Mouse (Mus musculus) brain, adult 2 months (tissue): Measurements from ENCODE around the gene Sec1.
"Not testable (repeated sequence)": the region's sequence is repeated elsewhere in the genome, so short reads cannot be mapped to it uniquely, and the experiment has no call there.

Experiments
- DNase-seq: peaks from one replicate; pipeline ENCODE4 v3.0.0; 2011; ENCODE audit warnings: low read depth, low spot score

The Sec1 gene

DNA sequence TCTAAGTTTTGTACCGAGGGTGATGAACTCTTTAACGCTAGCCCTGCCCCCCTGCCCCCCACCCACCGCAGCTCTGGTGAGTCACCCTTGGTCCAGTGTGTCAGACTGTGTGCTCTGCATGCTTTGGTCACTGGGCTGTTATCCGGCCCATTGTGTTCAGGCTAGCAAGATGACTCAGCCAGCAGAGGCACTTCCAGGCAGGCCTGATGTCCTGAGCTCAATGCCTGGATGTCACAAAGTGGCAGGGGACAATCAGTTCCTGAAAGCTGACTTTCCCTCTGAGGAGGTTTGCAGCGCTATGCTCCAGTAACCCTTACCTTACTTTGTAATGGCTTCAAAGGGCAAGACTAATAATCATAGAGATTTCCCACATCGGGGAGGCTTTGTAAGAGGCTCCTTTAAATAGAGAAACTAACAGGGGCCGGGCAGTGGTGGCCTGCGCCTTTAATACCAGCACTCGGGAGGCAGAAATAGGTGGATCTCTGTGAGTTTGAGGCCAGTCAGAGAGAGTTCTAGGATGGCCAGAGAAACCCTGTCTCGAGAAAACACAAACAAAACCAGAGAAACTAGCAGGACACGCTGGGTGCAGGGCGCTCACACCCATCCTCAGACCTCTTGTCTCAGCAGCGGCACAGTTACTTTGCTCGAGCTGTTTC, 14.1 kb downstream of the Sec1 start:
- peak; percentile 63 for DNase-seq

DNA sequence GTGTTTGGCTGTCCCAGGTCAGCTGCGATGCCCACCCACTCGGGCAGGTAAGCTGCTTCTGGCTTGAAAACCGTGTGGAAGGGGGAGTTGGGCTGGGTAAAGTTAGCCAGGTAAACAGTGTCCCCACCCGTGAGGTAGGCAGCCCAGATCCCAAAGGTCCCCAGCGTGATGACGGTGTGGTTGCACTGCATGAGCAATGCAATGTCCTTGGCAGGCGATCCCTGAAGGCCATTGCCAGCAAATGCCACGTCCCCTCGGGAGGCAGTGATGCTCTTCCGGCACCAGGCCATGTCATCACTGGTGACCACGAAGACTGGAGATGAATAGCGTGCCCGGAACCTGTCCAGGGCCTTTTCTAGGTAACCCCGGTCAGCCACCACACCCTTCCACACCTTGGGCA, 15.7 kb downstream of the Sec1 start:
- DNase-seq, result no peak

DNA sequence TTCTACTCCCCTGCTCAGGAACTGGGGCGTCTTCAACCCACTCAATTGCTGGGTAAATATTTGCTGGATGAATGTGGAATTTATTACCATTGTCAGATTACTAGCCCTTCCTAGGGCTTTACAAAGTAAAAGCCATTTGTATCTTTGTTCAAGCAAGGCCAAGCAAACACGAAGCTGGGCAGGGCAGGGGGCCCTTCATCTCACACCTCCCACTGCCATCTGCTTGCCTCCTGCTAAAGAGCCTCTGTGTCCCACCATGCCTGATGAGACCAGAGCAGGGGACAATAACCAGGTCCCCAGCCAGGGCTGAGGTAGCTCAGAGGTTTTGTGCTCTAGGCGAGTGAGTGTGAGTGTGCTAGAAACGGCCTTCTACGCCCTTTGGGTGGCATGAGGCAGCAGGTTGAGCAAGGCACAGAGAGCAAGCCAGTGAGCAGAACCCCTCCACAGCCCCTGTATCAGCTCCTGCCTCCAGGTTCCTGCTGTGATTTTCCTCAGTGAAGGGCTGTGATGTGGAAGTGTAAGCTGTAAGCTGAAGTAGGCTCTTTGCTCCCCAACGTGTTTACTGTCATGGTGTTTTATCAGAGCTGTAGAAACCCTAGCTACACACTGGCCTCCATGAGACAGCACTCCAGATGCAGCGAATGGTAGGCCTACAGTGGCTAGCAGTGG, 16.4 kb downstream of the Sec1 start:
- DNase-seq, result no peak

DNA sequence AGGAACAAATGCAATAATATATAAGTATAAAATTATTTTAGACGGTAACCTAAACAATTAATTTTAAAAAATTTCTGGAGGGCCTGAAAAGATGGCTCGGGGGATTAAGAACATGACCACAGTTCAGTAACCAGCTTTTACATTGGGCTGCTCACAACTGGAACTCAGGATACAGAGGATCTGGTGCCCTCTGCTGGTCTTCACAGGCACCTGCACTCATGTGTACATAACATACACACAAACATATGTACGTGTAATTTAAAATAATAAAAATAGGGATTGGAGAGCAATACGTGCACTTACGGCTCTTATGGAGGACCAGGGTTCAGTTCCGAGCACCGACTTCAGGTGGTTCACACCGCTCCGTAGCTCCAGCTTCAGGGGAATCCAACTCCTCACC, 25.3 kb downstream of the Sec1 start:
- DNase-seq, result no peak

DNA sequence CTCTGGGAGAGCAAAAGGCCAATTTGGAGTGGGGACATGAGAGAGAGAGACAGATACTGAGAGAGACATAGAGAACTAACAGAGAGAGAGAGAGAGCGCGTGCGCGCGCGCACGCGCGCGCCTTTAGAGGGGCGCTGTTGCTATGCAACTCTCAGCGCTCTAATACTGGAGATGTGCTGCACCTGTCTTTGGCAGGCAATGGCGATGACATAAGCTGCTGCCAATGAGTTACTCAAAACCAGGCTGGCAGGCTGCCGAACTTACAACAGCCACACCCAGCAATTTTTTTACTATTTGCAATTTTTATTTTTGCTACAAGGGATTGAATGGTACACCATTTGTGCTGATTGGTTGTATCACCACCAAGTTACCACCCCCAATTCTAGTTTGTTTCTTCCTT, 26.4 kb downstream of the Sec1 start:
- peak; percentile 67 for DNase-seq

DNA sequence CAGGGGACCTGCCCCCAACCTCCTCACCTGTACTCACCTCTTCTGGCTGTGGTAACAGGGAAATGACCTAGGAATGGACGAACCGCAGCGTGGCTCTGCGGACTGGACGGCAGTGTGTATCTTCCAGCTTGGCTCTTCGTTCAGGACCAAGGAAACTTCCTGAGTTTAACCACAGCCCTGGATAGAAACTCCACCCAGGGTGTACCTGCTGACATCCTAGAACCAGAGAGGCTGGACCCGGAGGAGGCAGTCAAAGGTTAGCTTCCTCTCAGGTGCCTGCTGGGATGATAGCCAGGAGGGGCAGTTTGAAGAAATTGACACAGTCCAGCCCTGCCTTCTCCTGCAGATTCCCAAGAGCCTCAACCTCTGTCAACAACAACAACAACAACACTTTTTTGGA, 28.0 kb downstream of the Sec1 start, which contains the start of gene Fut2:
TSS of gene Fut2 (minus strand) at position 234 of the 400 bp plus-strand sequence.
- DNase-seq, result no peak

DNA sequence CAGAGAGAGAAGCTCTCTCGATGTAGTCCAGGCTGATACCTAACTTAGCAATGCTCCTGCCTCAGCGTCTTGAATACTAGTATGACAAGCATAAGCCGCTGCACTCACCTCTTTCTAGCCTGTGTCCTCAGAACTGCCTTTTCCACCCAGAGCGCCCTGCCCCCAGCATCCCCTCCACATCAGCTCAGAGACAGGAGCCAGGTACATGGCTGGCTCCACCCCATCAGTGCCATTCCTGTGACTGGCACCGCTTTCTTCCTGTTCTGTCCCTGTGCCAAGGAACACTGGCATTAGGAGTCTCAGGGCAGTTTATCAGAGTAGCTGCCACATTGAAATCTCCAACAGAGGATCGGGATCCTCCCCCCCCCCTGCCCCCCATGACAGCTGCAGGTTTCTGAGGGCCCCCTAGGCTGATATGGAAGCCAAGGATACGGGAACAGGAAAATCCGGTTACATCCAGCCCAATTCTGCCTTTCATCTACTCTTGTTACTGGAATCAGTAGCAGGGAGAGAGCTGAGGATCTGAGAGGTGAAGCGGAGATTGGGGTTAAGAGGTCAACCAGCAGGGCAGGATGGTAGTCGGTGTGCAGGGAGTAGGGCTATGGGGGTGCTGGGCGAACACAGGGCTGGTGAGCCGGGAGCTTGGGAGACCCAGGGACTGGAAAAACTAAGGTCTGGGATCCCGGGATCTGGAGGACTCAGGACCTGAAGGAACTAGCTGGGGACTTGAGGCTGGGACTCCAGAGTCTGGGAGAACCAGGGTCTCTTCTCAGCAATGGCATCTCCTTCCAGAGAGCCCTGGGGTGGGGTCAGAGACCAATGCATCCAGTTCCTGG, 28.7 kb downstream of the Sec1 start:
- no peak for DNase-seq

DNA sequence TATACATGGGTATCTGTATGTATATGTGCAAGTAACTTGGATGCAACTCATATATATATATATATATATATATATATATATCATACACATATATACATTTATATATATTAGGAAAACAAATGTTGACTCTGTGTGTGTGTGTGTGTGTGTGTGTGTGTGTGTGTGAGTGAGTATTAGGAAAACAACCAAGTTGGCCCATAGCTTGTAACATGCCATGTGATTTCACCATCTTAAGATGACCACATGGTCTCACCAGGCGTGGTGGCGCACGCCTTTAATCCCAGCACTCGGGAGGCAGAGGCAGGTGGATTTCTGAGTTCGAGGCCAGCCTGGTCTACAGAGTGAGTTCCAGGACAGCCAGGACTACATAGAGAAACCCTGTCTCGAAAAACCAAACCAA, 32.5 kb downstream of the Sec1 start:
- not testable (repeated sequence) for DNase-seq

DNA sequence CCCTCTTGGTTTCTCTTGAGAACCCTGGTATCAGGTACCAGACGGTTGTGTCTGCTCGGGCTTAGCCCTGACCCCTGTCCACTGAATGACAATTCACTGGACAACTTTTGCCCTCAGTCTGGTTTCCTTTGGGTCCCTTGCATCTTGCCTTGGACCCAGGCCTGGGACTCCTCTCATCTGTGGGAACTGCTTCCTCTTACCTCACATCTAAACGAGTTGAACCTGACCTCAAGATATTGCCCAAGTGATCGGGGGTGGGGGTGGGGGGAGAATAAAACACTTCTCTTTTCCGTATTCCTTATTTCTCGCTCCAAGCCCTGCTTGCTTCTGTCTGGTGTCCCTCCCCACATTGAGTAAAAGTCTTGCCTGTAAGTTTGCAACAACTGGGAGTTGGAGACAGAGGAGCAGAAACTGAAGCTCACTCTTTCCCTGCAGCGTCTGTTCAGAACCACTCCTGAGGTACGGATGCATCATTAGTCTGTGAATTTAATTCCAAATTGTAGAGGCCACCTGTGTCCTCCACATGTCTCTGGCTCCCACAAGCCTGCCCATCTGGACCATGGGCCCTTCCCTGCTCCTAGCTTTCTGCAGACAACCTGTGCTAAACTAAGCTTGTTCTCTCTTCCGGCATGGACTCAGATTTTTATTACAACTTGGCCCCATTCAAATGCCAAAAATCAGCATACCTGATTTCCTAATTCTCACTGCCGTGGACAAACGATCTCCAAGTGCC, 33.3 kb downstream of the Sec1 start:
- DNase-seq, result peak; percentile 59

DNA sequence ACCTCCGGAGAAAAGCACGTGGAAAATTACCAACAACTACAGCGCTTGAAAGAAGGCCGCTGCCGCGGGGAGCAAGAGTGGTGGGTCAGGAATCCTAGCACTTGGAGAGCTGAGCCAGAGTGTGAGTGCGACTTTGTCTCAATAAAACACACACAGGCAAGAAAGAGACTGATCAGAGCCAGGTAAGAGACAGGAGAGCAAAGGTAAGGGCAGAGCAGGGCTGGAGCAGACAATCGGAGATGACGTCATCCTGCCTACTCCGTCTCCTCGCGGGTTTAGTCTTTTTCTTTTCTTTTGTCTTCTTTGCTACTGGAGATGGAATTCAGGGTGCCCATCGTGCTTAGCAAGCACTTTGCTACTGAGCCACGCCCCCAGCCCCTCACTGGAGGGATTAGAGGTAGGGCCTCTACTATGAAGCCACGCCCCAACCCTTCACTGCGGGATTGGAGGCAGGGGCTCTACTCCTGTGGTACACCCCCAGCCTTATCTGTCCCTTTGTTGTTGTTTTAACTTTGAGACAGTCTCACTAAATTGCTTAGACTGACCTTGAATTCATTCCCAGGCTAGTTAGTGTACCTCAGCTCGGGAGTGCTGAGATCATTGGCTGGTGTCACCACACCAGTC, 39.7 kb downstream of the Sec1 start:
- DNase-seq, result peak; percentile 33

DNA sequence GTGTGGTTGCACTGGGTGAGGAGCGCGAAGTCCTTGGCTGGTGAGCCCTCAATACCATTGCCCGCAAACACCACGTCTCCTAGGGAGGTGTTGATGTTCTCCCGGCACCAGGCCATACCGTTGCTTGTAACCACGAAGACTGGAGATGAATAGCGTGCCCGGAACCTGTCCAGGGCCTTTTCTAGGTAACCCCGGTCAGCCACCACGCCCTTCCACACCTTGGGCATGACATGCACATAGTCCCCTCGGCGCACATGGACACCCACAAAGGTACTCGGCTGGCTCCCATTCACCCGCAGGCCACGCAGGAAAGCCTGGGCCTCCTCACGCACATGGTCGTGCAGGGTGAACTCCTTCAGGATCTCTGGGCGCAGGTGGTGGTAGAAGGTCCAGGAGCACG, 43.7 kb downstream of the Sec1 start:
- not testable (repeated sequence) for DNase-seq

DNA sequence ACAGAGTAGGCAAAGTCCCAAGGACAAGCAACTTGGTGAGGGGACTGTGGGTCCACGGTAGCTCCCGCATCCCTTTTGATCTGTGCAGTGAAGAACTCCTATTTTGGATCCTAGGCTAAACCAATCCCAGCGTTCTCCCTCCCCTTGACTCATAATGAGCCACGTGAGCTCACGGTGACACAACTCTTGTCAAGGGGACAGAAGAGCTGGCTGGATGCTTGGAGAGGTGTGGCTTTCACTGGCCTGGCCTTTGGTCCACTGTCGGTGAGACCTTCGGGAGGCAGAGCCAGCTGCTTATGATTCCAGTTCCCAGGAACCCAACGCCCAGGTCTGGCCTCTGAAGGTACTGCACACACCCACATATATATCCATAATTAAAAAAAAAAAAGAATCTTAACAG, 44.9 kb downstream of the Sec1 start:
- DNase-seq, result no peak

DNA sequence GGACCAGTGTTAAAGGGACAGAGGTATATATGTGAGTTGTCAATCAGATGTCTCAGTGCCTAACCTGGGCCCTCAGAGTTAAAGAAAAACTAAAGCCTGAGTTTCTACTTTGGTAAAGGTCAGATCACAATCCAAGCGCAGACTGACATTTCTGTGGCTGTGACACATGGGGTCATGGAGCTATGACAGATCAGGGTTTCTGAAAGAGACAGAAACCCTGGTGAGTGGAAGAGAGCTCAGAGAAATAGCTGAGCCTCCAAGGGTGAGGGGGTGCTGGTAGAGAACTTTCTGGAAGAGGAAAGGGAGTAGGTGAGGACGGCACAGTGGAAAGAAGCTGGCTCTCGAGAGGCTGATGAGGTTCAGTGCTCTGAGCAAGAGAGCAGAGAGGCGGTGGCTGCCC, 47.5 kb downstream of the Sec1 start:
- DNase-seq, result no peak

DNA sequence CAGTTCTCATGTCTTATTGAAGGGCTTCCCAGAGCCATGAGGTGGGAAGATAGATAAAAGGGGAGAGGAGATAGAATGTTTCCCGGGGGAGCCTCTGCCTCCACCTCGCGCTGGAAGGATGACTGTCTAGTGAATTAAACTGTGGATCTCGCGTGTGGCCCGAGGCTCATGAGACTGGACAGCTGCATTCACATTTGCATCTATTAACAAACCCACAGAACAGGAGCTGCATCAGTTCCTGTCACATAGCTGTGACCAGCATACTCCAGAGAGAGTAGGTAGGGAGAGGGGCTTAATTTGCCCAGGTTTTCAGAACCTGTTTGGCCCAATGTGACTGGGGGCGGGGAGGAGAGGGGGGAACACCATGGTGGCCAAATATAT, 48.6 kb downstream of the Sec1 start:
- DNase-seq, result no peak

DNA sequence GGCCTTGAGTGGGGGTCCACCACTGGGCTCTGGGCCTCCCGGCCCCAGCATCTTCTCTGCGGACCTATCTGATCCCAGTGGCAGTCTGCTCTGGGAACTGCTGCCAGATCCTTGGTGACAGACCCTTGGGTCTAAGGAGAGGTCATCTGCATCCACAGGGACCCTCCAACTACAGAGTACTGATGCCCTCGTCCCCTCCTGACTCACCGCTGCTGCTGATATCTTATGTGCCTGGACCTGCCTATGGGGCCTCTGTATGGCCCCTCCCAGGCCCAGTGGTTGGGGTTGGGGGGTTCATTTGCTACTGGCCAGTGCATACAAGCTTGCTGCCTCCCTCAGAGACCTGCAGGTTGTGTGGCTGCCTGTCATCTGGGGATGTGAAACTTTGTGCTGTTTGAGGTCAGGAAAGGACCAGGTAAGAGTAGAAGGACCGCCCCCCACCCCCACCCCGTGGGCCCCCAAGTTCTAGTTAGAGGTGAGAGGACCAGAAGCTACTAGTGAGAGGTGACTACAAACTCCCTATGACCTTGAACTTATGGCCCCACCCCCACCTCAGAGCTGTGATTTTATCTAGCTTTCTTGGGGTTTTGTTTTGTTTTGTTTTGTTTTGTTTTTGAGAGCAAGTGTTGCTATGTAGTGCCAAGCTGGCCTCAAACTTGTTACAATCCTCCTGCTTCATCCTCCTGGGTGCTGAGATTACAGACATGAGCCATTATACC, 49.2 kb downstream of the Sec1 start:
- no peak for DNase-seq

DNA sequence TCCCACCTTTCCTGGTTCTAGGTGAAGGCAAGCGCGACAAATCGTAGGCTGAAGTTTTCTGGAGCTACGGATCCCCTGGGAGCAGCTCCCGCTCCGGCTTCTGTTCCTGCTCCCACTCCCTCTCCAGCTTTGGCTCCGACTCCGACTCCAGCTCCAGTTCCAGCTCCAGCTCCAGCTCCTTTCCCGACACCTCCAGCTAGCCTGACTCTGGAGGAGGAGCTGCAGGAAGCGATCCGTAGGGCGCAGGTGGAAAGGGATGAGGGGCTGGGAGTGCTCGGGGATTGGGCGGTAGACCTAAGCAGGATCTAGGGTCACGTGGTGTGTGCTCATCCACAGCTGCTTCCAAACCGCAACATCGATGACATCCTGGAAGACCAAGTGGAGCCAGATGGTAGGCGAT, 50.0 kb downstream of the Sec1 start:
- DNase-seq, result peak; percentile 96

DNA sequence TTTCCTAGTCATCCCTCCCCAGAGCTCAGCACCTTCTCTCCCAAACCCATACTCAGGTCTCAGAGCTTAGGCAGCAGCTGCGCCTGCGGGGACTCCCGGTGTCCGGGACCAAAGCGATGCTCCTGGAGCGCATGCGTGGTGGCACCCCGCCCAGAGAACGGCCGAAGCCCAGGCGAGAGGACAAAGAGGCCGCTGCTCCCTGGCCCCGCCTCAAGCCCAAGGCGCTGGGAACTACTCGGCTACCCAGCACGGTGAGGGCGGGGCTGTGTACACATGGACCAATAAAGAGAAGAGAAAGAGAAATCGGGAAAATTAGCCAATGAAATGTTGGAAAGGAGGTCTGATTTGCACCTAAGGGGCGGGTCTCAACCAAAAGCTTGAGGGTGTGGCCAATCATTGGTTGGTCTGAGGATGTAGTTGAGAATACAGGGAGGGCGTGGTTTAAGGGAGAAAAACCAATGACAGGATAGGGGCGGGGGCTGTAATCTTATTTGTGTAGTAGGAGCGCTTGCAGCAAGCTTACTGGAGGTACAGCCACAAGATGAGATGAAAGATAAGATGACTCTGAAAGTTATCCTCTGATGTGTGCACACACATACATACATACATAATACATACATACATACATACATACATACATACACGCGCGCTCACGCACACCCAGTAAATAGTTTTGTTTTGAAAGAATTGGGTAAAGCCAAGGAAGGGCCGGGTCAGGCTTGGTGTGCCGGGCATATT, 50.6 kb downstream of the Sec1 start:
- DNase-seq, result peak; percentile 99

DNA sequence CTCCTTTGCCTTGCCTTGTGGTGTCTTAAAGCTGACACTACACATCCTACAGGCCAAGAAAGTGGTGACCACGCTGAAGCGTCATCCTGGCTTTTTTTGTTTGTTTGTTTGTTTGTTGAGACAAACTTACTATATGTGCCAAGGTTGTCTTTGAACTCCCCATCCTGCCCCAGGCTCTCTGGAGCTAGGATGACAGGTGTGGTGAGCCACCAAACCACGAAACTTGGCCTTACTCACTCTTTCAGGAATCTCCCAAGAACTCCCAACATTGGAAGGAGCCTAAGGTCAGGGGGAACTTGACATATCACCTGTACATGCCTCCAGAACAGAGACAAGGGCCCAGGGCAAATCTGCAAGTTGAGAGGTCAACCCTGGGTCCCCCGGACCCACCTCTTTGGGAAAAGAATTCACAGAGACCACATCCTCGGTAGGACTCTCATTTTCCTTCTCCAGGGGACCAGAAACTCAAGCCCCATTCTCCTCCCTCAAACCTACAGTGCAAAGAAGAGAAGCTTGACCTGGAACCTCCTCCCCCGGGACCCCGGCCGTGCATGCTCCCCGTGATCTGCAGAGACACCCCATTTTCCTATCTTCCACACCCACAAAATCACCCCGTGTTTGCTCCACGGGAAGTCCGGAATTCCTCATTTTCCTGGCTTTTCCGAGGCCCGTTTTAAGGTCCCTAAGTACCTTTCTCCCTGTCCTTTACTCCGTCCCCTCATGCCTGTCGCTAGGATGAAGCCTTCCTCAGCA, 51.5 kb downstream of the Sec1 start:
- no peak for DNase-seq

DNA sequence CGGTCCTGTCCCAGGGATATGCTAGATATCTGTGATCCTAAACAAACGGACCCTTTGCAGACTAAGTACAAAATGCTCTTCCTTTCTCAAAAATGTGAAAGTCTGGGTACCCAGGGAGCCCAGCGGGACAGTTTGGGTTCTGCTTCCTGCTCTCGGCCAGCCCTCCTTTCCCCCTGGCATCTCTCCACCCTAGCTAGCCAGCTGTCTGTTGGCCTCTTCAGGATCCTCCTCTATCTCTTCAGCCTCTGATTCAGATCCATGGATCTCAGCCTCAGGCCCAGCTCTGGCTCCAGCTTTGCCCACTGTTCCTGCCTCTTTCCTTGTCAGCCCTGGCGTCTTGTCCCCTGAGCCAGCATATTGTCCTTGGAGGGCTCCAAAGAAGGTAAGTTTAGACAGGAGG, 52.1 kb downstream of the Sec1 start:
- DNase-seq, result peak; percentile 55
